Mouse (Mus musculus) heart, adult 2 months (tissue): ENCODE measurements around the gene Spert. TPM values are rescaled to one million over a fixed set of nuclear protein-coding genes. Genes with fewer than 3 reads are reported as not detected.

Experiments used
- DNase-seq, 2 experiments: peaks; one replicate each; pipeline ENCODE4 v3.0.0; 2021
- H3K27ac ChIP-seq: fragments of 200-600 bp; 2 replicates; pipeline ENCODE4 v1.8.1; 2022
- H3K27me3 ChIP-seq: fragments of 200-500 bp; 2 replicates; pipeline ENCODE4 v1.6.1; 2012; ENCODE audit warnings: mild to moderate bottlenecking, low read length, inconsistent platforms, mixed read lengths; ENCODE audit not compliant: control insufficient read depth, insufficient read depth
- H3K36me3 ChIP-seq: fragments of 200-500 bp; 2 replicates; pipeline ENCODE4 v1.6.1; 2012; ENCODE audit warnings: low read length, inconsistent platforms; ENCODE audit not compliant: control insufficient read depth, insufficient read depth
- H3K4me1 ChIP-seq: fragments of 200-500 bp; 2 replicates; pipeline ENCODE4 v1.6.1; 2011; ENCODE audit warnings: low read length; ENCODE audit not compliant: control insufficient read depth, insufficient read depth
- H3K4me3 ChIP-seq: fragments of 200-600 bp; 2 replicates; pipeline ENCODE4 v1.8.1; 2022
- H3K79me2 ChIP-seq: fragments of 200-500 bp; replicated peaks from 2 replicates; pipeline ENCODE4 v1.6.1; 2012; ENCODE audit warnings: mild to moderate bottlenecking, inconsistent platforms, low read length, moderate library complexity, mixed read lengths; ENCODE audit not compliant: control insufficient read depth, insufficient read depth
- H3K9ac ChIP-seq: fragments of 200-500 bp; 2 replicates; pipeline ENCODE4 v1.6.1; 2012; ENCODE audit warnings: low read depth, mild to moderate bottlenecking, control low read depth, inconsistent platforms, low read length, mixed read lengths
- CTCF ChIP-seq: fragments of 200-600 bp; IDR thresholded peaks from 2 replicates; pipeline ENCODE4 v1.8.1; 2022; ENCODE audit warnings: antibody characterized with exemption, mild to moderate bottlenecking, moderate library complexity
- EP300 ChIP-seq: fragments of 200-500 bp; IDR thresholded peaks from 2 replicates; pipeline ENCODE4 v1.6.1; 2011; ENCODE audit warnings: low read depth, low read length, control low read depth; ENCODE audit not compliant: insufficient read depth
- POLR2A ChIP-seq: fragments of 200-500 bp; IDR thresholded peaks from 2 replicates; pipeline ENCODE4 v1.6.1; 2011; ENCODE audit warnings: mild to moderate bottlenecking, low read depth, low read length, control low read depth; ENCODE audit not compliant: insufficient read depth
- WGBS: fragments of 180-500 bp; shearing (Covaris S2); methylation state at CpG from one replicate; pipeline ENCODE4 v1.1.7; 2018; 5-methylcytosine and 5-hydroxymethylcytosine counted together
- intact Hi-C: fragments of 180-260 bp; cut with DNase I; formaldehyde crosslinking; loops from one replicate; pipeline ENCODE4 v1.15.1; 2025
- polyA plus RNA-seq: library from polyadenylated mRNA; depleted of rRNA; stranded (reverse); fragments of >200 nt; gene quantifications from 2 replicates; pipeline ENCODE4 v1.2.3, GENCODE M21; 2012
- total RNA-seq, 2 experiments: library from RNA; stranded (reverse); gene quantifications; 2 replicates each; pipeline ENCODE4 v1.2.3; 2021

Spert gene
- total and polyA plus RNA-seq, 3 experiments: 0.16 TPM; not detected in 2

DNA sequence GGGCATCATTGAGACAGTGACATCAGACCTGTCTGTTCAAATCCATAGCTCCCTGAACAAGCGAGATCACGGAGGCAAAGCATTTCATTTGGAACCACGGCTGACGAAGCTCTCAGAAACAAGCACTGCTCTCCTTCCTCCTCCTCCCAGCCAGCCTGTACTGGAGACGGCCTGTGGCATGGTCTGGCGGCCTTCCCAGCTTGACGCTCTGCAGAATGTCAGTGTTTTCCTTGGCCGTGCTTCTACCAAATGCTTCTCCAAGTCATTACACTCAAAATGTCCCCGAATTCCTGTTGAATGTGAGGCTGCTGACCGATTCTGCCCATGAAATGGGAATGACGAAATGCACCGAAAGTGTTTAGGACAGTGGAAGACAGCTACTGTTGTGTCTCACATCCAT lies 42.4 kb upstream of the Spert start:
- no peaks in the 10 kb centered on the region for H3K27me3 ChIP-seq
- WGBS: 20% methylated on average over 12 of the region's 12 CpGs
- no peaks in the 10 kb centered on the region for H3K36me3 ChIP-seq
- H3K79me2 ChIP-seq: no peaks in the 10 kb centered on the region
- no peak overlapping the region for H3K4me3 ChIP-seq
- no peak overlapping the region for H3K9ac ChIP-seq
- TF ChIP-seq CTCF: no peak
- no peak for TF ChIP-seq EP300
- TF ChIP-seq POLR2A: no peak
- DNase-seq: peak; percentile 36 to 40
- no peak overlapping the region for H3K27ac ChIP-seq
- intact Hi-C loops: loop anchor here (10.0 kb wide), 1 partner anchor 381 kb away; no protein-coding TSS in a partner anchor
- no peaks in the 10 kb centered on the region; the same call in 1 of the 2 replicates for H3K4me1 ChIP-seq

DNA sequence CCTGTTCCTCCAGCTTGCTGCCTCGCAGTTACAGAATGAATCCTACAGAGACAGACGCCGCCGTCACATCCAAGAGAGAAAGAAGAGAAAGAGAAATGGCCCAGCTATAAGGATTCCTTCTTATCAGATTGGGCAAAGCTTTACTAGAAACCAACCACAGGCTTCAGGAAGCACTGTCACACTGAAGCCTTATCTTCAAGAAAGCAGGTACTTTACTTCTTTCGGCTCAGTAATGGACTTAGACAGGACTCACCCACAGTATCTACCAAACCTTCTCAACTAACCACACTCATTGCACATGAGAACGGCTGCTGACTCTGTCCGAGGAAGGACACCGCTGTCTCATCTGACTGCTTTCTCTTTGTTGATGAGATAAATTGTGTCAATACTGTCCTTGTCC lies 36.0 kb upstream of the Spert start:
- no peaks in the 10 kb centered on the region for H3K36me3 ChIP-seq
- intact Hi-C loops: no loop called here
- TF ChIP-seq CTCF (no peak), EP300 (no peak), POLR2A (no peak)
- no peaks in the 10 kb centered on the region for H3K27me3 ChIP-seq
- no peaks in the 10 kb centered on the region for H3K79me2 ChIP-seq
- no peak overlapping the region for H3K4me3 ChIP-seq
- H3K4me1 ChIP-seq: no peaks in the 10 kb centered on the region
- no peak overlapping the region for H3K9ac ChIP-seq
- no peak overlapping the region for H3K27ac ChIP-seq
- no peak for DNase-seq
- 85% methylated on average over 8 of the region's 8 CpGs for WGBS

DNA sequence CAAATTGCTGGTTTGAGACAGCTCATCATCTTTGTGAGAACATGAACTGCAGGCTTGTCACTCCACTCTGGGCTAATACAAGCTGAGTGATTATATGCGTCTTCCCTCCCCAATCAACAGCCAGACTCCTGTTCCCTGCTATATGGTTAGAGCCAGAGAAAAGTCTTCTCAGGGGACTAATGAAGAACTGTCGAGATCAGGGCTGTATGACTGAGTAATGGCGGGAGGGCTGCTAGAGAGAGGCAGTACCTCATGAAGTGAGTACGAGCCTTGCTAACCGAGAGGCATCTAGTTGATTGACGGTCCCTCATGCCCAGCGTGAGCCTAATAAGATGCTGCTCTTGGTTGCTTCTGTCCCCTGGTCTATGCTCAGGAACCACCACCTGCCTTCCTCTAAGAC lies 30.1 kb upstream of the Spert start:
- no peaks in the 10 kb centered on the region for H3K79me2 ChIP-seq
- H3K4me3 ChIP-seq: no peak overlapping the region
- H3K9ac ChIP-seq: no peak overlapping the region
- no peaks in the 10 kb centered on the region for H3K36me3 ChIP-seq
- TF ChIP-seq POLR2A: no peak
- no peak for TF ChIP-seq EP300
- no peak for TF ChIP-seq CTCF
- no peak for DNase-seq
- H3K27me3 ChIP-seq: no peaks in the 10 kb centered on the region
- H3K4me1 ChIP-seq: no peaks in the 10 kb centered on the region
- intact Hi-C loops: no loop called here
- H3K27ac ChIP-seq: no peak overlapping the region
- 75% methylated on average over 7 of the region's 7 CpGs for WGBS

DNA sequence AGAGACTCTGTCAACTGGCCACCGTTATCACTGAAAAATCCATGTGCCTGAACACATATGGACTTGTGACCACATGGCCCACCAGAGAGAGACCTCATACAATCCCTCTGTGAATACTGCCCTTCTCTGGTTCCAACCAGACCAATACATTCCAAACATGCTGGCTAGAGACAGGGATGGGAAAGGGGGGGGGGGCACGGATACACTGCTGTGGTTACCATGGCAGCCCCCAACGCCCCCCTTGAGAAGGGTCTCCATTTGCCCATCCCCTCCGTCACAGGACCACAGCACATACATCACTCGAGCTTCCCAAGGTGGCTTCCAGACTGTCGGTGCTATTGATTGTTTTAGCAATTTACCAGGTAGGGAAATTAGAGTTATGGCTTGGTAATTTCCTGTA lies 23.5 kb upstream of the Spert start:
- no peaks in the 10 kb centered on the region for H3K36me3 ChIP-seq
- TF ChIP-seq EP300: no peak
- TF ChIP-seq POLR2A: no peak
- no peak for TF ChIP-seq CTCF
- no peak overlapping the region for H3K4me3 ChIP-seq
- no peak overlapping the region for H3K27ac ChIP-seq
- intact Hi-C loops: no loop called here
- WGBS: 74% methylated on average over 6 of the region's 6 CpGs
- no peaks in the 10 kb centered on the region for H3K4me1 ChIP-seq
- H3K79me2 ChIP-seq: no peaks in the 10 kb centered on the region
- DNase-seq: no peak
- H3K9ac ChIP-seq: no peak overlapping the region
- no peaks in the 10 kb centered on the region for H3K27me3 ChIP-seq

DNA sequence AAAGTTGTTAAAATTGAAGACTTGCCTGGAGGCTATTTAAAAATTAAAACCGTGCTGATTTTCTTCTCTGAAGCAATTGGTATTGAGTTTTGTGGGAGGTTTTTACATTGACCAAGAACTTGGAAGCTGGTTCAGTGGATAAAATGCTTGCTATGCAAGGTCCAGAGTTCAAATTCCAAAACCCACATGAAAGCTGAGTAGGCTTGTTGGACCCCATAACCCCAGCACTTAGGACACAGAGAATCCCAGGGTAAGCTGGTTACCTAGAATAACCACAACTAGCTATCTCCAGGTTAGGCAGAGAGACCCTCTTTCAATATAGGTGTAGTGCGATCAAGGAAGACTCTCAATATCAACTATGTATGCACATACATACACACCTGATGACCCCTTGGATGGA lies 16.3 kb upstream of the Spert start:
- Histone ChIP-seq H3K79me2 (no peaks in the 10 kb centered on the region), H3K4me1 (no peaks in the 10 kb centered on the region), H3K36me3 (no peaks in the 10 kb centered on the region), H3K4me3 (no peak overlapping the region), H3K9ac (no peak overlapping the region), H3K27me3 (no peaks in the 10 kb centered on the region), H3K27ac (no peak overlapping the region)
- no peak for DNase-seq
- WGBS: 93% methylated on average over 2 of the region's 2 CpGs
- intact Hi-C loops: no loop called here
- TF ChIP-seq CTCF (no peak), POLR2A (no peak), EP300 (no peak)

DNA sequence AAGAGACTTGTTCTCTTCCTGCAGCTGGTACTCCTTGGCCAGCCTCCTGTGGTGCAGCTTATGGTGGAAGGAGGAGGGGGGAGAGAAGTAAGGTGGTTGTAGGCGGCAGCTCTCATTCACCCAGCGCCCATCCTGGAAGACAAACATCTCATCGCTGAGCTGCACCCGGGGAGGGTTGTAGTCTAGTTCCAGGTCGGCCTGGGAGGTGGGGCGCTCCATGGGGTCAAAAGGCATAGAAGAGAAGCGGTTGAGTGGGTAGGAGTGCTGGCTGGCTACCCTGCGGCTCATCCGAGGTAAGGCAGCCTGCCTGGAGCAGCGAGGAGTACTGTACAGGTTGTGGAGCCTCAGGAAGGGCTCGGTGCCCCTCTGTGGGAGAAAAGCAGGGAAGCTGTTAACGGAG lies 9.0 kb downstream of the Spert start:
- no peak for DNase-seq
- Histone ChIP-seq H3K9ac (no peak overlapping the region), H3K36me3 (no peaks in the 10 kb centered on the region), H3K27ac (no peak overlapping the region), H3K4me3 (no peak overlapping the region), H3K27me3 (no peaks in the 10 kb centered on the region; the same call in 1 of the 2 replicates), H3K4me1 (no peaks in the 10 kb centered on the region), H3K79me2 (no peaks in the 10 kb centered on the region)
- WGBS: 82% methylated on average over 12 of the region's 12 CpGs
- intact Hi-C loops: no loop called here
- TF ChIP-seq CTCF (no peak), EP300 (no peak), POLR2A (no peak)

DNA sequence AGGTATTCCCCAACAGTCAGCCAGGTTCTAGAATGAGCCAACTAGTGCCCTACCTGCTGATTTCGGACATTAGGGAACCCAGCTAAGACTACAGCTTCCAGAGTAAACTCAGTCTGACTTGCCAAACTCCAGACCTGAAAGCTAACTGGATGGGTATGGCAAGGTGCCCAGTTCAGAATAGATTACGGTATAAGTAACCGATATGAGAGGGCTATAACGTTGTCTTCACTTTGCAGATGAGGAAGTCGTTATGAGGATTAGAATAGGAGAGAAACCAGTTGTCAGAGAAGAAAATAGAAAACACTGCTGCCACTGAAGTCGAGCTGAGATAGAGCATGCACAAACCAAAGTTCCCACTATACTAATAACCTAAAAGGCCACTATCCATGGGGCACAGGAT lies 13.9 kb downstream of the Spert start:
- H3K27me3 ChIP-seq: no peaks in the 10 kb centered on the region; the same call in 1 of the 2 replicates
- WGBS: 48% methylated on average over 6 of the region's 6 CpGs

More for the DNA sequence above, 13.9 kb downstream of the Spert start:
- Histone ChIP-seq H3K4me1 (no peaks in the 10 kb centered on the region), H3K9ac (no peak overlapping the region), H3K27ac (no peak overlapping the region), H3K36me3 (no peaks in the 10 kb centered on the region), H3K4me3 (no peak overlapping the region), H3K79me2 (no peaks in the 10 kb centered on the region)
- DNase-seq: no peak
- intact Hi-C loops: no loop called here
- TF ChIP-seq EP300 (no peak), POLR2A (no peak), CTCF (no peak)
